Mouse (Mus musculus) megakaryocyte, embryonic 14.5 days (primary cell): ENCODE measurements around the gene Hdac1.

Experiments
- FLI1 ChIP-seq: IDR thresholded peaks from 2 replicates; pipeline ENCODE4 v1.6.1; 2012; ENCODE audit warnings: low read length, inconsistent platforms, mixed read lengths
- GATA1 ChIP-seq: IDR thresholded peaks from 3 replicates; pipeline ENCODE4 v1.6.1; 2012; ENCODE audit warnings: mixed read lengths, low read length, inconsistent platforms, borderline replicate concordance

GRCm38 (mm10) chr4:129556532-129557223 lies 14.2 kb upstream of the Hdac1 start:
- no peak for TF ChIP-seq GATA1
- no peak for TF ChIP-seq FLI1
